Mouse (Mus musculus): ENCODE measurements around the gene G6pc2. TPM values are rescaled to one million over a fixed set of nuclear protein-coding genes. Genes with fewer than 3 reads are reported as not detected.

Gene G6pc2
- polyA plus RNA-seq, 1 experiment = not detected

DNA sequence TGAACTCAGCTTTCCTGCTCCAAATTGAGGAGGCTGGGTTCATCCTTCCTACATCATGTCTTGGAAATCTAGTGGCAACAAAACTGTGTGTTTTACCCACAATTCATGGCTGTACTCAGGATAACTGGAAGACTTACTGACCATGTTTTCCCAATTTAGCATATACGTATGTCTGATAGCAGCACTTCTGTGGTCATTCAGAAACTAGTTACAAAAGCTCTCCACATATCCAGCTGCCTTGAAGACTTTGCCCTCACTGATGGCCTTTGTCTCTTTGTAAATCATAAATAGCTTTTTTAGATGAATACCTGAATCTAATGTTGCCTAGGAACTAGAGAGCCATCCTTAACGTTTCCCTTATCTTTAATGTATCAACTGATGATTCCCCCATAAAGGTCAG, 19.3 kb downstream of the G6pc2 start:
- H3K27ac ChIP-seq (ENCODE audit: insufficient read depth, low read depth, low read length) = no peak overlapping the region
- TF ChIP-seq CTCF (IDR thresholded peaks at IDR 0.05; ENCODE audit: low read depth, low read length) = no peak
- no peak for TF ChIP-seq POLR2A (IDR thresholded peaks at IDR 0.05; ENCODE audit: borderline replicate concordance, low read depth, low read length)

DNA sequence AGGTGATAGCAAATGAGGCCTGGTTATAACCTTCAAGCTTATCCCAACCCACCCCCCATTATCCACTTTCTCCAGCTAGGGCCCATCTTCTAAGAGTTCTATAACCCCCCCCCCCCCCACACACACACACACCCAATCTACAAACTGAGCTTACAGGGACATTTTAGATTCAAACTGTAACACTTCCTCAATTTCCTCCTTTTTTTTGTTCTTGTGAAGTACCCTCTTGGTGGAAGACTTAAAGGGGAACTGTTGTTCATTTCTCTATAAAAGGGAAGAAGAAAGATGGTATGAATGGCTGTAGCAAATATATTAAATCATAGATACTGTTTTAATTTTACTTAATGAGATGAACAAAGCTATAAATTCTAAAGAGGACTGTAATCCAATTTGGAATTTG, 21.2 kb downstream of the G6pc2 start:
- H3K4me3 ChIP-seq (ENCODE audit: insufficient read depth, low read length) = no peak overlapping the region
- no peak overlapping the region for H3K27ac ChIP-seq (ENCODE audit: insufficient read depth, low read depth, low read length)
- TF ChIP-seq POLR2A (IDR thresholded peaks at IDR 0.05; ENCODE audit: borderline replicate concordance, low read depth, low read length) (no peak), CTCF (IDR thresholded peaks at IDR 0.05; ENCODE audit: low read depth, low read length) (no peak)
- H3K4me1 ChIP-seq (ENCODE audit: control insufficient read depth, insufficient read depth, low read length) = peaks cover 4% of the 10 kb centered on the region

More for the DNA sequence above, 19.3 kb downstream of the G6pc2 start:
- Histone ChIP-seq H3K4me1 (ENCODE audit: control insufficient read depth, insufficient read depth, low read length) (peaks cover 4% of the 10 kb centered on the region), H3K4me3 (ENCODE audit: insufficient read depth, low read length) (no peak overlapping the region)

DNA sequence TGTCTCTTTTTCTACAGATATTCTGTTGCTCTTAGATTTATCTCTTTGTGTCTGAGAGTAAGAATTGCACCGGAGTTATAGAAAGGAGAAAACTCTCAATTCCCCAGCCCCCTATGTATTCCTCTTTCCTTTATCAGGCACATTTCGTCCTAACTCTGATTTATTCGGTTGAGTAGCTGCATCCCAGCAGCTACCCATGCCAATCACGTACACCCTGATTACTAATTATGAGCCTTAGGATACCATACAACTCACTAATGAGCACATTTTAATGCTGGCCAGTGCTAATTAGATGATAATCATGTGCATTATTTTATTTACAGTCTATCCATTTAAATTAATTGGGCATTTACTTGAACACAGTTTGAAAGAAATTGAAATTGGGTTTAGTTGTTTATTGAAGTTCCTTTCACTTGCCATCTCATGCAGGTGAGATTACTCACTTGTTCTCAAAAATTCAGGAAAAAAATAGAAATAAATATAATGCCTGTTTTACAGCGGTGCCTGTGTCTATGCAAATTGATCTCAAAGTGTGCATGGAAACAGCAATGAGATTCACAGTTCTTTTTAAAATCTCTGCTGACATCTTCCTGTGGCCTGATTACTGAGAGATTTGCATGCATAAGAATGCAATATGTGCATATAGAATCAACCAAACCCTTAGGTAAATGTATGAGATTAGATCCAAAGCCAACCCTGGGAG, 24.3 kb downstream of the G6pc2 start:
- Histone ChIP-seq H3K27ac (ENCODE audit: insufficient read depth, low read depth, low read length) (no peak overlapping the region), H3K4me3 (ENCODE audit: insufficient read depth, low read length) (no peak overlapping the region), H3K4me1 (ENCODE audit: control insufficient read depth, insufficient read depth, low read length) (peaks cover 4% of the 10 kb centered on the region)
- TF ChIP-seq POLR2A (IDR thresholded peaks at IDR 0.05; ENCODE audit: borderline replicate concordance, low read depth, low read length) (no peak), CTCF (IDR thresholded peaks at IDR 0.05; ENCODE audit: low read depth, low read length) (no peak)

DNA sequence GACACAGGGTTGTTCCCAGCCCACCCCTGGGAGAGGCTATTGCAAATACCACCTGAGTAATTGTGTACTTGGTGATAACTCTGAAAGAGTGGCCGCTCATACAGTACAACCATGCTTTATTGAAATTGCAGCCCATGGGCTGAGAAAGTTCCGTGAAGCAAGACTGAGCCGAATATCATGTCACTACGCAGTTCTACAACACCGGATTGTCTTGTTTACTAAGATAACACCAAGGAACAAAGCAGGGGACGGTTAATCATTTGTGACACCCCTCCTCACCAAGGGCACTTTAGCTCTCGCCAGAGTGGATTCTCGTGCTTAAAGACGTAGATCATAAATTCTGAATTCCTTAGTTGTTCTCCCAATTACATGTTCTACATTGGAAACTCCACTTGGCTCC, 28.4 kb downstream of the G6pc2 start:
- TF ChIP-seq CTCF (IDR thresholded peaks at IDR 0.05; ENCODE audit: low read depth, low read length) (no peak), POLR2A (IDR thresholded peaks at IDR 0.05; ENCODE audit: borderline replicate concordance, low read depth, low read length) (no peak)
- no peak overlapping the region for H3K4me3 ChIP-seq (ENCODE audit: insufficient read depth, low read length)
- H3K4me1 ChIP-seq (ENCODE audit: control insufficient read depth, insufficient read depth, low read length) = no peaks in the 10 kb centered on the region
- no peak overlapping the region for H3K27ac ChIP-seq (ENCODE audit: insufficient read depth, low read depth, low read length)

DNA sequence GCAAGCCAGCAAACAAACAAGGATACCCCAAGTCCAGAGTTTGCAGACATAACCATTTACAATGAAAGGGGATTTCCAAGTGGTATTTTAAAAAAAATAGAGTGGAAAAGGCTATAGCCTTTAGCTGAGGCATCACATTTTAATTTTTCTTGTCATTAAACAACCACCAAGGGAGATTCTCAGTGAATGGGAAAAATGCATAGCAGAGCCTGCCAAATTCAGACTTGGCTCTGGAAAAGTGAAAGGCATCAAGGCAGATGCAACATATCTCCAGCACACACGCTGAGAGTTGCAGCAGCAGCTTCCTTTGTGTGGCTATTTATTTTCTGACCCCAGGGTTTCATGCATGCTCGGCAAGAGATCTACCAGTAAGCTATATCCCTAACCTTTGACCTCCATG, 34.1 kb downstream of the G6pc2 start:
- Histone ChIP-seq H3K4me1 (ENCODE audit: control insufficient read depth, insufficient read depth, low read length) (no peaks in the 10 kb centered on the region), H3K4me3 (ENCODE audit: insufficient read depth, low read length) (no peak overlapping the region), H3K27ac (ENCODE audit: insufficient read depth, low read depth, low read length) (no peak overlapping the region)
- TF ChIP-seq POLR2A (IDR thresholded peaks at IDR 0.05; ENCODE audit: borderline replicate concordance, low read depth, low read length) = no peak
- no peak for TF ChIP-seq CTCF (IDR thresholded peaks at IDR 0.05; ENCODE audit: low read depth, low read length)

DNA sequence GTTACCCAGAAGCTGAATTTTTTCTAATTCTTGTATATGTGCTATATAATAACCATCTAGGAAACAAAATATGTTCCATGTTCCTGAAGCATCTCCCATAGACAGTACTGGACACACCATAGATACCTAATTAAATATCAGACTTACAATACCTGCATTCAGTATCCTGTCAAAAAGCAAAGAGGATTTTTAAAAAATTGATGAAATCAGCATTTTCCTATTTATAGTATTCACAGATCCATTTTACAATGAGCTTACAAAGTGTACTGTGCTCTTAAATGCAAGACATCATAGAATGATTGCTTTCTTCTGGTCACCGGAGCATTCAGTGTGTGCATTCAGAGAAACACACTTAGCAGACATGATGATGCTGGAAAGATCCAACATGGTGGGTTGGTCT, 36.2 kb downstream of the G6pc2 start:
- TF ChIP-seq CTCF (IDR thresholded peaks at IDR 0.05; ENCODE audit: low read depth, low read length) (no peak), POLR2A (IDR thresholded peaks at IDR 0.05; ENCODE audit: borderline replicate concordance, low read depth, low read length) (no peak)
- no peaks in the 10 kb centered on the region for H3K4me1 ChIP-seq (ENCODE audit: control insufficient read depth, insufficient read depth, low read length)
- no peak overlapping the region for H3K27ac ChIP-seq (ENCODE audit: insufficient read depth, low read depth, low read length)
- no peak overlapping the region for H3K4me3 ChIP-seq (ENCODE audit: insufficient read depth, low read length)

DNA sequence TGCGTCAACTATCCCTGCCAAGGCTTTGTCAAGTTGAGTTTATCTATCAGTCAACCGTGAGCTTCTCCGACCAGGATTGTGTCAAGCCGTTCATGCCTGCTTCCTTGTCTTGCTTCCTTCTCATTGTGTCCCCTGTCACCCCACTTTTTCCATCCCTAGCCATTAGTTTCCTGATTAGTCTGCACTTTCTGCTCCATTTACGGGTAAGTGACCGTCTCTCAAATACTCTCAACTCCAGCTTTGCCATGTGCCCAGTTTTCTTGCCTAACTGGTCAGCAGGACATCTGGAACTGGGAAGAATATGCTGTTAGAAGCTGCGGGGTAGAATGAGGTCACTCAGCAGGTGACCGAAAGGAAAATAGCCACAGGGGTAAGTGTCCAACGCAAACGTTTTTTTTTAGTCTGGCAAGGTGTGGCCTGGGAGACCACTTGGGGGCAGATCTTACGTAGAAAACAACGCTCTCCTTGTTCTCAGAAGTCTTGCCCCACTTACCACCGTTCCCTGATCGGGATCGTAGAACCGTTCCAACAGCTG, 37.4 kb downstream of the G6pc2 start:
- no peak overlapping the region for H3K4me3 ChIP-seq (ENCODE audit: insufficient read depth, low read length)
- no peak for TF ChIP-seq CTCF (IDR thresholded peaks at IDR 0.05; ENCODE audit: low read depth, low read length)
- no peak for TF ChIP-seq POLR2A (IDR thresholded peaks at IDR 0.05; ENCODE audit: borderline replicate concordance, low read depth, low read length)
- no peaks in the 10 kb centered on the region for H3K4me1 ChIP-seq (ENCODE audit: control insufficient read depth, insufficient read depth, low read length)
- H3K27ac ChIP-seq (ENCODE audit: insufficient read depth, low read depth, low read length) = no peak overlapping the region

DNA sequence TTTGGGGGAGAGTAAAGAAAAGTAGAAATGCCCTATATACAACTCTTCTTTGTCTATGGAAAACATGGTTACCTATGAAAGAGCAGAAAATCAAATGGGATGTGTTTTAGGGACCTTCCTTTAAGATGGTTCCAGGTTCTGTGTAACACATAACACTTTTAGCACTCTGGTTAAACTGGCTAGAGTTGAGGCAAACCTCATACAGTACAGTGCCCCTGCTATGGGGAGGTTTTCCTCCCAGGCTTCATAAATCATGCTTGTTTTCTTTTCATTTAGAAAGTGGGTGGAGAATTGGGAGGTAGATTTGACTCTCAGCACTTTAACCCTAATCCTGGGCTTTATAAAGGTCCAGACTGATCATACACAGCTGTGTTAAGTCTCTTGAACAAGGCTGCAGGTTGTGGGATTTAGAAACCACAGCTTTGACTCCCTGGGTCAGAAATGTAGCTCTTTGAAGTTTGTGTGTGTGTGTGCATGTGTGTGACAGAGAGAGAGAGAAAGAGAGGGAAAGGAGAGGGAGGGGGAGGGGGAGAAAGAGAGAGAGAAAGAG, 53.3 kb downstream of the G6pc2 start:
- Histone ChIP-seq H3K4me1 (ENCODE audit: control insufficient read depth, insufficient read depth, low read length) (no peaks in the 10 kb centered on the region), H3K4me3 (ENCODE audit: insufficient read depth, low read length) (no peak overlapping the region), H3K27ac (ENCODE audit: insufficient read depth, low read depth, low read length) (no peak overlapping the region)
- no peak for TF ChIP-seq CTCF (IDR thresholded peaks at IDR 0.05; ENCODE audit: low read depth, low read length)
- no peak for TF ChIP-seq POLR2A (IDR thresholded peaks at IDR 0.05; ENCODE audit: borderline replicate concordance, low read depth, low read length)

DNA sequence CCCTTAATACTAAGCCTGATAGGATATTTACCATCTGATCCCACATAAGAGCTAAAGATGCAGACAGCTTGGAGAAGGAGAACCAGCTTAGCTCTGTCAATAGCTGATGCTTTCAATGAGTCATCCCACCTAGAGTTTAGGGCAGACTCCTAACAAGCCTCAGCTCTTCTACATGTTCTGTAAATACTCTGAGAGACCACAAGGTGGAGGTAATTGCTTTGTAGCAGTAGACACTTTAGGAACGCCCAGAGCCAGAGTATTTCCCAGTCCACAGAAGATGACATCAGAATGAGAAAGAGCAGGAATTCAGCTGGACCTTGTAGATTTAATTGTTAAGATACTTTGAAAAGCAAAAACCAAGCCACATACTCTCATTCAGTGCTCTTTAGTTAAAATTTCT, 65.0 kb downstream of the G6pc2 start:
- H3K4me3 ChIP-seq (ENCODE audit: insufficient read depth, low read length) = no peak overlapping the region
- no peaks in the 10 kb centered on the region for H3K4me1 ChIP-seq (ENCODE audit: control insufficient read depth, insufficient read depth, low read length)
- no peak for TF ChIP-seq CTCF (IDR thresholded peaks at IDR 0.05; ENCODE audit: low read depth, low read length)
- no peak for TF ChIP-seq POLR2A (IDR thresholded peaks at IDR 0.05; ENCODE audit: borderline replicate concordance, low read depth, low read length)
- H3K27ac ChIP-seq (ENCODE audit: insufficient read depth, low read depth, low read length) = no peak overlapping the region

Other genes starting within 250 kb of the G6pc2 start
- gene Nostrin, start 75.3 kb upstream of the G6pc2 start, polyA plus RNA-seq (2012; ENCODE audit: insufficient read depth, insufficient read length, missing spikeins) = 38.3 and 38.4 TPM in 2 replicates
- gene Spc25, start 4.9 kb upstream of the G6pc2 start, polyA plus RNA-seq (2012; ENCODE audit: insufficient read depth, insufficient read length, missing spikeins) = 41.9 and 47.4 TPM in 2 replicates
- gene Abcb11, start 131.5 kb downstream of the G6pc2 start, polyA plus RNA-seq (2012; ENCODE audit: insufficient read depth, insufficient read length, missing spikeins) = not detected in 2 replicates
- 3.0 and 3.4 TPM in 2 replicates for gene Dhrs9, start 169.4 kb downstream of the G6pc2 start, polyA plus RNA-seq (2012; ENCODE audit: insufficient read depth, insufficient read length, missing spikeins)